Mouse (Mus musculus): ENCODE results near the gene Gm19684.
A peak's percentile ranks its signal among the peaks of the same experiment; 100 is the strongest.
"Not testable (repeated sequence)": the region's sequence is repeated elsewhere in the genome, so short reads cannot be mapped to it uniquely, and the experiment has no call there.

Gene Gm19684

DNA sequence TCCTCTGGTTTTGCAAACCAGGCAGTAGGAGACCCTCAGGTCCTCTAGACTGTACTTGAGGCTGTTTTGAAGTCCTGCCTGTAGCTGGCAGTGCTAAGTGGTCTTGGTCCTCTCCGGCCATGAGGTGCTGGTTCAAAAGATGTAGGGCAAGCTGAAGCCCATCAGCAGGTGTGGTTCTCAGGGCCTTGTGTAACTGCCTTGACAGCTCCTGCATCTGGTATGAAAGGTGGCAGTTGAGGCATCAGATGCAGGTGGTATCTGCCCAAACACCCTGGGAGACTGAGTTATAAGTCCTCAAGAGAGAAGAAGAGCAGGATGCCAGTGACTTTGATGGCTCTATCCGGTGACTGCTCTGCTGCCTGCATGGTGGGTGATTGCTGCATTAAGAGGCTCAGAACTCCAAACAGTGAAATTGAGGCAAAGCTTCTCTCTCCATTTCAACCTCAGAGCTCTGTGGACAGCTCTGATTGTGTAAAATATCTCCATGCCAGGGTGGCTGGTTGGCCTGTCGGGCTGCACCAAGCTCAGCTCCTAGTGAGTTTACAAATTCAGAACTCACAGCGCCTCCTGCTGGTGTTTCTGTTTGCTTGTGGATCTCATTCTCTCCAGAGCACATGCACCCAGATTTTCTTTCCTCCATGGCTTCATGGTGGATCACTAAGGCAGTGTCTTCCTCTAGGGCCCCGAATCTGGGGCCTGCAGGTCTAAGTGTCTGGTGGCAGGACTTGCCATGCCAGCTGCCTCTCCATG is 10.2 kb downstream of the Gm19684 start:
- no peak for DNase-seq

DNA sequence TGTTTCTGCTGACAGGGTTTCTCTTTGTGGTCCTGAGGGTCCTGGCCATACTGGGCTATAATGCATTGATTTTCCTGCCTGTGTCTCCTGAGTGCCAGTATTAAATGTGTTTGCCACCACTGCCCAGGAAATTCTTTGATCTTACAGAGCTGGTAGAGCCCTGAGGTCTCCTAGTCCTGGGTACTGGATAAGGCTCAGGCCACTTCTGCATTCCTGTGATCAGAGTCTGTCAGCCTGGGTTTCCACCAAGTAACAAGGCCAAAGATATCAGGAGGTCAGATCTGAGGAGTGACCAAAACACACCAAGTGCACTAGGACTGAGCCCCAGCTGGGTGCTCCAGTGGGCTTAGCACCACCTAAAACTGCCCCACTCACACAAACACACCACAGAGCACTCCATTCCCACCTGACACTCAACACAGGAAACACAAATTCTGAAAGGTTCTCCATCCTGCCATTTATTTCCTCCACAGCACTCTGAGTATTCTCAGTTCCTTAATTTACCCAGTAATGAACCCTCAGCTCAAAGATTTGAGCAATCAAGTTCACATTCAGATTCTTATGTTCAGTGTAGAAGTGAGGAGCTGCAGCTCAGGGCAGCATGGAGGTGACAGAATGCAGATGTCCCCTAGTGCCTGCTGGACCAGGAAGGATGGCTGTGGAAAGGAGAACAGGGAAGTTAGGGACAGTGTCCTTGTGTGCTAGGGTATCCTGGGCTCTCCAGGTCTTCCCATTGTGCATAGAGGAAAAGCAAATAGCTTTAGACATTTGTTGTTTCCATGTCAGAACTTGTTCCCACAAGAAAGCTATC is 14.1 kb downstream of the Gm19684 start:
- not testable (repeated sequence) for DNase-seq

DNA sequence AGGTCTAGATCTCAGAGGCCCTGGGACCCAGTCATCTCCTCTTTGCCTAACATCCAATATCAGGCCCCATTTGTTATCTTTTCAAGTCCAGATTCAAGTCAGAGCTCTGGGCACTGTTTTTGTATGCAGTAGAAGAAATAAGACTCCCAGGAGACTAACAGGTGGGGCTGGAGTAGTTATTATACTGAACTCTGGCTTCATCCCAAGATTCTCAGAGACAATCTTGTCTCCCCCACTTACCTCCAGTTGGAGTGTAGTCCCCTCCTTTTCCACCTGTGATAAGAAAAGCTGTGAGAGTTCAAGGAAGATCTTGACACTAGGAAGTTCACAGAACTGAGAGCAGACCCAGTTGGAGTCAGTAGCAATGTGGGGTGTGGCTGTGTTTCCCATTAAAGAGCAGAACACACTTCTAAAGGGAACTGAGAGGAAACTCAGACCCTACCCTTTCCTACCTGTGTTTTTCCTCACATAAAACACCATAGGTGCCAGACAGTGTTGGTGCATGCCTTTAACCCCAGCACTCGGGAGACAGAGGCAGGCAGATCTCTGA is 14.9 kb downstream of the Gm19684 start:
- not testable (repeated sequence) for DNase-seq

DNA sequence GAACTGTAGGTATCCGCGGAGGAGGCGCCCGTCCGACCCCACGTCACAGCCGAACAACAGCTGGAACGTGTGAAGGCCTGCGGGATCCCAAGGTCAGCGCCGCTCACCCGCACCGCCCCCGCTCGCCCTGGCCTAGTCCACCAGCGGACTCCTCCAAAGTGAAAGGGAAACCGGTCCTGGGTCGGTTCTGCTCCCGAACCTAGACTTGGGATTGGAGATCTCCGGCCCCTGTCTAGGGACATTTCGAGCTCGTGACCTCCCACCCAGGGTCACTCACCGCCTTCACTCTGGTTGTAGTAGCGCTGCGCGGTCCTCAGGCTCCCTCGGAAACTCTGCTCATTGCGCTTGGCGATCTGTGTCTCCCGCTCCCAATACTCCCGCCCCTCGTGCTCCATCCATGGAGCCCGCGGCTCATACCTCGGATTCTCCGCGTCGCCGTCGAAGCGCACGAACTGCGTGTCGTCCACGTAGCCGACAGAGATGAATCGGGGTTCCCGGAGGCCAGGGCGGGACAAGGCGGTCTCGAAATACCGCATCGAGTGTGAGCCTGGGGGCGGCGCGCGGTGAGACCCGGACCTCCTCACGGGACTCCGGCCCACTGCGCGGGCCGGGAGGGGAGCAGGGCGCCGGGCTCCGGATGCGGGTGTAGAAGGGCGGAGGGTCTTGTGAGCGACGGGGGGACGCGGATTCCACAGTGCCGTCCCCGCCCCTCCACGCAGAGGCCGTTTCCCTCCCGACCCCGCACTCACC is 23.8 kb downstream of the Gm19684 start:
- DNase-seq = peak in 1 of 2 experiments; percentile 4

DNA sequence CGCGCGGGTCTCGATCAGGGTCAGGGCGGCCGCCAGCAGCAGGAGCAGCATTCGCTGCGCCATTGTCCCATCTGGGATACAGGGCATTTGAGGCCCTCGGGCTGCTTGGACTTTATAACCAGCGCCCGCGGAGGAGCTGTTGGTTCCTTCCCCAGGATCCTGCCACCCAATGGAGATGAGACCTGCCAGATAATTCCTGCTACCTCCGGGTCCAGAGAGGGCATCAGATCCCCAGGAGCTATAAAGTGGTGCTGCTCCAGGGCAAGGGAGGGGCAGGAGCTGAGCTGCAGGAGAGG is 24.3 kb downstream of the Gm19684 start:
- not testable (repeated sequence) for DNase-seq

DNA sequence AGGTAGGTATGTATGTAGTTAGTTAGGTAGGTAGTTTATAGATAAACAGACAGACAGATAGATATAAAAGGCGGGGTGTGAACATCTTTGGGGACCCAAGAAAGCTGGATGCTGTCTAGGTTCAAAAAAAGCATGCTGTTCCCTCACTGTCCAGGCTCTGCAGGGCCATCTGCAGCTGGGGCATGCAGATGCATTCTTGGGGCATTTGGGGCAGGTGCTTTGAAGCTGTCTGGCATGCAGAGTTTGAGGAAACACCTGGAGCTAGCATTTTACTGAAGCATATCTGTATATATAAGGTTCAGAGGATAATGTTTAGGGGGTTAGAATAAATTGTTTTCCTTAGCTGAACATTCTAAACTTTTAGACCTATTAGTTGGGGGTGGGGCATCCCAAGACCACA is 25.5 kb downstream of the Gm19684 start:
- DNase-seq = not testable (repeated sequence)

DNA sequence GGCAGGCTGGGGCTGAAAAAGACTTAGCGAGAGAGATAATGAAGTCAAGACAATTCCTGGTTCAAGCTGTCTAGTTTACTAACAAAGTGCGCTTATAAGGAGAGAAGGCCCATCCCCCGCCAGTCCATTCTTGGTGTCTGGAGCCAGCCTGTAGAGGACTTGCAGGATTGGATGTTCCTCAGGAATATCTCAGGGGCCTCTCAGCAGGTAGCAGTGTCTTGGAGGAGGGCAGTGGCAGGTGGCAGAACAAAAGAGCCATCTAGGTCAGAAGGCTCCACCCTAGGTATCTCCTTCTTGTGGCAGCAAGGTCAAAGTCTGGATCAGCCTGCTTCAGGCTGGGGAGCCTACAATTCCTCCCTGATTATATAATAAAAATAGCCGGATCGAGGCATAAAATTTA is 27.0 kb downstream of the Gm19684 start:
- not testable (repeated sequence) for DNase-seq

DNA sequence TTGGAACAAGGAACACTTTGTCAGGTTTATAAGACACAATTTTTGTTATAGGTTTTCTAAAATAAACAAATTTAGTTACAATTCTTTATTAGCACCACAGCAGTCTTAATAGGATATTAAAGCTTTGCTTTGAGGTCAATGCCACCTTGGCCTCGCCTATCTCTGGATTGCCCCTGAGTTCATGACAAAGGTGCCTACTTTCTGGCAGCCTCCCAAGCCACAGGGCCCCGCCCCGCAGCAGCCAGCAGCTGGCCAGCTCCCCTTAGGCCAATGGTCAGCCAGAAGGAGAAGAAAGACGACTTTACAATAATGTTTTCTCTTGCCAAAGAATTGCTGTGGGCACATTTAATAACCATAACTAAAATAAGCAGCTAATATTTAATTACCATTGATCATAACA is 29.7 kb downstream of the Gm19684 start:
- DNase-seq = not testable (repeated sequence)

DNA sequence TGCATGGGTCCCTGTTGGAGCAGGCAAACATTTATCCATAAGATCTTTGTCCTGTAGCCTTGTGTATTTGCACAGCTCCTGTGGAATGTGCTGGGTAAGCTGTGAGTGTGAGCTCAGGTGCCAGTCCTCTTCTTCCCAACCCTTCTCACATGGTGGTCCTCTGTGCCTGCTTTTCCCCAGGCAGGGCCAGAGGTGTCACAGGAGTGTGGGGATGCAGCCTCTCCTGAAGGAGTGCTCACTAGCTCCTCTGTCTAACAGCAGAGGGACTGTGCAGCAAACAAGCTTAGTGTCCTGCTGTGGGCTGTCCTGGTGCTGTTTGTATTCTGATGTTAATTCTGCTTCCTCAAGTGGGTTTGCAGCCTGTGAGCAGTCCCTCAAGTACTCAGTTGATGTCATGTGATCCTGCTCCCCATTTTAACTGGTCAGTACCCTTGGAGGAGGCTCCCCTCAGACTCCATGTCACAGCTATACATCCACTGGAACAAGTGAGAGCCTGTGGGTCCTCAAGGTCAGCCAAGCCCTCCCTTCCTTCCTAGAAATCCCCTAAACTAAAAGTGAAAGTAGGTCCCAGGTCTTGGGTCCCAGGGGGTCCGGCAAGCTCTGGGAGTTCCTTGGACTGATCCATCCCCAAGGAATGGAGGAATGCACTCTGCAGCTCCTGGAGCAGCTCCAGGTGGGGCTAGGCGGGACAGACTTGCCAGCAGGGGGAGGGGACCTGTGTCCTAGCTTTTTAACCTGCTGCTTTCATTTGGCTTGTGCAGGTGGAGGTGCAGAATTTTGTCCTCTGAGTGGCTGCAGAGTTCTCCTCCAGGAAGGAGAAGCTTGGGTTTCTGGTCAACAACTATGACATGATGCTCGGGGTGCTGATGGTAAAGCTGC is 33.0 kb downstream of the Gm19684 start:
- no peak for DNase-seq

DNA sequence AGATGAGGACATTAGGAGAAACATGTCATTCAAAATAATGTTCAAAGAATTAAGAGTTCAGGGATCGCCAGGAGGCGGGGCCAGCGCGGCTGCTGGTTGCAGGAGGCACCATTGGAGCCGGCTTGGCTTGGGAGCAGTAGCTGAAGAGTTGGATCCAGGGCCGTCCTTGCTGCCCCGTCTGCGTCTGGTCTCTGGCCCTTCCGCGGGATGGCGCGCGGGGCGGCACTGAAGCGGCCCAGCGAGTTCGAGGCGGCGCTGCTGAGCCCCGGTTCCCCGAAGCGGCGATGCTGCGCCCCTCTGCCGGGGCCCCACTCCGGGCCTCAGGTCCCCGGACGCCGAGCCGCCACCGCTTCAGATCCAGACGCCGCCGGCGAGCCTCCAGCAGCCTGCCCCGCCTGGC is 36.3 kb downstream of the Gm19684 start:
- not testable (repeated sequence) for DNase-seq

DNA sequence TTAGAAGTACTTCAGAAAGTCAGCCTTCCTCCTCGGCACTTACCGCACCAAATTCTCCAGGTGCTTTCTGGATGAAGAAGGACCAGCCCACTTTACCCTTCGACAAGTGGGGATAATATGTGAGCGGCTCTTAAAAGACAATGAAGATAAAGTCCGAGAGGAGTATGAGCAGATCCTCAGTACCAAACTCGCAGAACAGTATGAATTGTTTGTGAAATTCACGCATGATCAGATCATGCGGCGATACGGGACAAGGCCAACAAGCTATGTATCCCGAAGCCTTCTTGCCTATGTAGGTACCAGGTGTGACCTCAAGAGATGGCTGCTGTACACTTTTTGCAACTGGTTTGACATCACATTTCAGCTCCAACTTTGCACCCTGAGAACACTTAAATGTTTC is 36.8 kb downstream of the Gm19684 start:
- not testable (repeated sequence) for DNase-seq

DNA sequence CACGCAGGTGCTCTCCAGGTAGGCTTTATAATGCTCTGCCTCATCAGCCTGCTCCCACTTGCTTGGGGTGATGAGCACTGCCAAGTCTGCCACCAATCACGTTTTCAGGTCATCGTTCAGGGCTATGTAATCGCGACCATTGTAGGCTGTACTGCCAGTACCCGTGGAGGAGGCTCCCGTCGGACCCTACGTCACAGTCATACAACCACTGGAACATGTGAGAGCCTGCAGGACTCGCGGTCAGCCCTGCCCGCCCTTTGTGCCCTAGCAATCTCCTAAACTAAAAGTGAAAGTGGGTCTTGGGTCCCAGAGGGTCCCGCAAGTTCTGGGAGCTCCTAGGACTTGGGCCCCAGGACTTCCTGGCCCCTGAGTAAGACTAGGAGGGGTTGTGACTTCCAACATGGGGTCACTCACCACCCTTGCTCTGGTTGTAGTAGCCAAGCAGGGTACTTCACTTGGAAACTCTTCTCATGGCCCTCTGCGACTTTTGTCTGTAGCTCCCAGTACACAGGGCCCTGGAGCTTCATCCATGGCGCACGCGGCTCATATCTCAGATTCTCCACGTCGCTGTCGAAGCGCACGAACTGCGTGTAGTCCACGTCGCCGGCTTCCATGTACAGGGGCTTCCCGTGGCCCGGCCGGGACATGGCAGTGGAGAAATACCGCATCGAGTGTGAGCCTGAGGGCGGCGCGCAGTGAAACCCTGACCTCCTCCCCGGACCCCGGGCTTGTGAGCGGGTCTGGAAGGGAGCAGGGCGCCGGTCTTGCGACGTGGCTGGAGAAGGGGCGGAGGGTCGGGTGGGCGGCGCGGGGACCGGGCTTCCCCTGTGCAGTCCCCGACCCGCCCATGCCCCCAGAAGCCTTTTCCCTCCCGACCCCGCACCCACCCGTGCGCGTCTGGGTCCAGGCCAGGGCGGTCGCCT is 39.9 kb downstream of the Gm19684 start:
- DNase-seq = no peak

DNA sequence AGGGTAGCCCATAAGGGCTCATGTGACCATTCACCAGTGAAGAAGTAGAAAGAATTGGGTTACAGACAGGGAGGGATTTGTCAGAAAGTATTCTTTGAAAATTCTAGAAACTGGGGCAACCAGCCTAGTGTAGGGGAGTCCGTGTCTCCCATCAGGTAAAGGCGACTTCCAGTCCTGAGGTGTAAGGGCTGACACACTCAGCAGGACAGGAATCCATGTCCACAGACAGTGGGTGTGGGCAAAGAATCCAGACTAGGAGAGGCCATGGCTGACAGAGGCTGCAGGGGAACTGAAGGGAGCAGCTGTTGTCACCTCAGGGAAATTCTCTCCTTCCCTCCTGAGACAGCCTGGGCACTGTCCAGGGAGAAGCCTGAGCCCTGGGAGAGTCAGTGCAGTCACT is 45.4 kb downstream of the Gm19684 start:
- DNase-seq = not testable (repeated sequence)

DNA sequence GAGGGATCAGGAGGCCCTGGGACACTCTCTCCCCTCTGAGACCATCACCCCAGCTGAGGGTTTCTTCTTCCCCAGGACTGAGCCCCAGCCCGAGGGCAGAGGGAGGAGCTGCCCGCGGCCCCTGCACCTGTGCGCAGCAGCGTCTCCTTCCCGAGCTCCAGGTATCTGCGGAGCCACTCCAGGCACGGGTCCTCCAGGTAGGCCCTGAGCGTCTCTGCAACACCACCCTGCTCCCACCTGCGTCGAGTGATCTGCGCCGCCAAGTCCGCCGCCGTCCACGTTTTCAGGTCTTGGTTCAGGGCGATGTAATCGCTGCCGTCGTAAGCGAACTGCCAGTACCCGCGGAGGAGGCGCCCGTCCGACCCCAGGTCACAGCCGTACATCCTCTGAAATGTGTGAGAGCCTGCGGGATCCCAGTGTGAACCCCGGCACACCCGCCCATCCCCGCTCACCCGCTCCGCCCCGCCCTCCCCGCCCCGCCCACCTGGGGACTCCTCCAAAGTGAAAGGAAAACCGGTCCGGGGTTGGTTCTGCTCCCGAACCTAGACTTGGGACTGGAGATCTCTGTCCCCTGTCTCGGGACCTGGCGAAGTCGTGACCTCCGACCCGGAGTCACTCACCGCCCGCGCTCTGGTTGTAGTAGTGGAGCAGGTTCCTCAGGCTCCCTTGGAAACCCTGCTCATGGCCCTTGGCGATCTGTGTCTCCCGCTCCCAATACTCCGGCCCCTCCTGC is 46.0 kb downstream of the Gm19684 start:
- DNase-seq = no peak

DNA sequence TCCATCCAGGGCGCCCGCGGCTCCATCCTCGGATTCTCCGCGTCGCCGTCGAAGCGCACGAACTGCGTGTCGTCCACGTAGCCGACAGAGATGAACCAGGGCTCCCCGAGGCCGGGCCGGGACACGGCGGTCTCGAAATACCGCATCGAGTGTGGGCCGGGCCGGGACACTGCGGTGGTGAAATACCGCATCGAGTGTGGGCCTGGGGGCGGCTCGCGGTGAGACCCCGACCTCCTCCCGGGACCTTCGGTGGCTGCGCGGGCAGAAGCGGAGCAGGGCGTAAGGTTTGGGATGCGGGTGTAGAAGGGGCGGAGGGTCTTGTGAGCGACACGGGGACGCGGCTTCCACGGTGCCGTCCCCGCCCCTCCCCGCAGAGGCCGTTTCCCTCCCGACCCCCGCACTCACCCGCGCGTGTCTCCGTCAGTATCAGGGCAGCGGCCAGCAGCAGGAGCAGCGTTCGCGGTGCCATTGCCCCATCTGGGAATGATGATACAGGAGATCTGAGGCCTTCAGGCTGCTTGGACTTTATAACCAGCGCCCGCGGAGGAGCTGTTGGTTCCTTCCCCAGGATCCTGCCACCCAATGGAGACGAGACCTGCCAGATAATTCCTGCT is 46.7 kb downstream of the Gm19684 start, which contains the start of gene Gm8909:
TSS of gene Gm8909 (minus strand) at position 499 of the 614 bp plus-strand sequence.
- DNase-seq = no peak

DNA sequence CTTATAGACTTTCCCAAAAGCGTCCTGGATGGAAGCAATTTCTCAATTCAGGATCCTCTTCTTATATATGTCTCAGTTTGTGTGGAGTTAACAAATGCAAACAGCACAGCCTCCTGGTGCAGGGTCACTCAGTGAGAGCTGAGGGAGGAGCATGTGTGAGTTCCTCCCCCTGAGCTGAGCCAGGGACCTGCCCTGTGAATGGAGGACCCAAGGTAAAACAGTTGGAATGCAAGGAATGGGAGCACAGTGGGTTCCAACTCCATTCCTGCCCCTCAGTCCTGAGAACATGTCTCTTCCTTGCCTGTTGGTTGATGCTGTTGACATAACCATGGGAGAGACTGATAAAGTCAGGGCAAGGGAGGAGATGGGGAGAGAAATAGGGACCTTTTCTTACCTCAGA is 47.6 kb downstream of the Gm19684 start:
- DNase-seq = not testable (repeated sequence)

DNA sequence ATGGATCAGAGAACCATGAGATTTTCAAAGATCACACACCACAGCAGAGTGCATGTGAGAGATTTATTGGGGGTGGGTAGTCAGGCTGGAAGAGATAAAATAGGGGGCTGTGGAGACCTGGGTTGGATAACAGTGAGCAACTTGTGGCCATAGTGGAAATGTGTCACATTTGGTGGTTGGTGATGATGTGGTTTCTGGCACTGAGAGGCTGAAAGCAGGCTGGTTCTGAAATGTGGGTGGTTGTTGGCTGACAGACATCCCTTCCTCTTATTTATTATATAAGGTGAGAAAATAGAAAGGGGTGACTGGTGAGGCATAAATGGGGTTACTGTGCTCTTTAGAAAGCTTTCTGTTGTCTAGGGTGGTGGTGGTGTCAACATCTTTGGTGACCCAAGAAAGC is 48.3 kb downstream of the Gm19684 start:
- no peak for DNase-seq

DNA sequence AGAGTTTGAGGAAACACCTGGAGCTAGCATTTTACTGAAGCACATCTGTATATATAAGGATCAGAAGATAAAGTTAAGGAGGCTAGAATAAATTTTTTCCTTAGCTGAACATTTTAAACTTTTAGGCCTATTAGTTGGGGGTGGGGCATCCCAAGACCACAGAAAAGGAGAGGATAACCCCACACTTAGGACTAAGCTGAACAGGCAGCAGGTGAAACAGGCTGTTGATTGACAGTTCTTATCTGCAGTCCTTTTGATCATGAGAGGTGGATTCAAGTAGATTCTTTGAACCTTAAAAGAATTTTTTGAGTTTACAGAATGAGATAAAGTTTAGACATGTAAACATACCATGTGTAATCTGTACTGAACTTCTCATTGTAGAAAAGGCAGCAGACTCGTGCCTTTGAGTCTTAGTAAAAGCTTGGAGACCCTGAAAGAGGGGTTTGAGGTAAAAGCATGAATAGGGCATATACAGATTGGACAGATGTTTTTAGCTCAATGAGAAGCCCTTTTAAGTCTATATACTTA is 48.9 kb downstream of the Gm19684 start:
- DNase-seq = no peak

DNA sequence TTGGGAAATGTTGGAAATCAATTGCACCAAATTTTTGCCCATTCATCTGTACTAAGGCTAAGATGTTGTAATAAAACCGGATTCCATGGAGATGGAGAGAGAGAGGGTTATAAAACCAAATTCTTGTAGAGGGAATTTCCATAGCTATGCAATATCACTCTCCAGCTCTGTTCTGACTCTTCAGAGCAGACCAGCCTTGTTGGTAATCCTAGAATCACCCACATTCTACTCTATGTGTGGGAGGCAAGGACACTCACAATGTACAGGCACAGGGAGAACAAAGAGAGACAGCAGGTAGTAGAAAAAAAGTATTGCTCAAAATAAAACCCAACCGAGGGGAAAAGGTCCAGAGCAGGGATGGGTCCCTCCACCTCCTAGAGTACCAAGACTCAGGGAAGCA is 54.7 kb downstream of the Gm19684 start:
- DNase-seq = not testable (repeated sequence)

DNA sequence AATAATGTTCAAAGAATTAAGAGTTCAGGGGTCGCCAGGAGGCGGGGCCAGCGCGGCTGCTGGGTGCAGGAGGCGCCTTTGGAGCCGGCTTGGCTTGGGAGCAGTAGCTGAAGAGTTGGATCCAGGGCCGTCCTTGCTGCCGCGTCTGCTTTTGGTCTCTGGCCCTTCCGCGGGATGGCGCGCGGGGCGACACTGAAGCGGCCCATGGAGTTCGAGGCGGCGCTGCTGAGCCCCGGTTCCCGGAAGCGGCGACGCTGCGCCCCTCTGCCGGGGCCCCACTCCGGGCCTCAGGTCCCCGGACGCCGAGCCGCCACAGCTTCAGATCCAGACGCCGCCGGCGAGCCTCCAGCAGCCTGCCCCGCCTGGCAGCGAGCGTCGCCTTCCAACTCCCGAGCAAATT is 57.5 kb downstream of the Gm19684 start:
- not testable (repeated sequence) for DNase-seq

Measured in cerebellum, postnatal 36 days (tissue).